Mouse (Mus musculus): Measurements from ENCODE around the gene Fkbp2. TPM values are rescaled to one million over a fixed set of nuclear protein-coding genes. Genes with fewer than 3 reads are reported as not detected.
A peak's percentile ranks its signal among the peaks of the same experiment; 100 is the strongest.

Gene Fkbp2
- 104 and 120 TPM in 2 replicates for polyA plus RNA-seq (2015; fragmentation: Nextera tagmentation; extraction: Ambion mirVana)

DNA sequence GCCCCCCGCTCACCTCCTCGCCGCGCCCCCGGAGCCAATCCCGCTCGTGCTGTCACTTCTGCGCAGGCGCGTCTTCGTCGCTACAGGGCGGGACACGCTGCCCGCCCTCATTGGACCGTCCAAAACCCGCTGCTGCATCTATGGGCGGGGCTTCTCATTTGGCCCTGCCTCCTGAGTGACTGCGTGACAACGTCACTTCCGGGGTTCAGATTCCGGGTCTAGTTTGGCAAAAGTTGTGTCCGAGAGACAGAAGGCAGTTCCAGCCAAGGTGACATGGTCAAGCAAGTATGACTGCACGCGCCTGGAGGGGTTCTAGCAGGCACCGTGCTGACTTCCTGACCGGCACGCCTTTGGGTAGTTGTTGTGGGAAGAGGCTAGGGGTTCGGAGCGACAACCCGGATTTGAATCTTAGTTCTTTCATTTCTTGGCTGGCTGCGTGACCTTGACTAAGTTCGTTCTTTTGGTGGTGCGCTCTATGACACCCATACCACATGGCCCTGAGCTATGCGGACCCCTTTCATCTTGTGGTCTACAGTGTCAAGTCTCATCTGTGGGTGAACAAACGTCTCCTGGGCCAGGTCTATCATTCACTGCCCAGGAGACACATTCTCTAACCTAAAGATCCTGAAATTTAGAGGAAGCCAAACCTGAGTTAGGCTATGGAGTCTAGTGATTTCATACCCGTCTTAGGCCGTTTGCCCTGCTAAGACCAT, at the start of gene Fkbp2:
Gene Fkbp2 (minus strand): TSS at position 121 of the 713 bp plus-strand sequence.
- Histone ChIP-seq H3K4me3 (peak within 1 kb of the TSS; percentile 63), H3K27me3 (no peaks in the 10 kb centered on the region), H3K4me2 (peak within 1 kb of the TSS; percentile 92), H3K27ac (replicated peaks) (peak within 1 kb of the TSS; percentile 94), H3K4me1 (replicated peaks) (peaks cover 49% of the 10 kb centered on the region), H3K9me3 (no peaks in the 10 kb centered on the region), H3K36me3 (peaks cover 49% of the 10 kb centered on the region), H3K9ac (peak within 1 kb of the TSS; percentile 80)
- ATAC-seq (ENCODE audit: low read depth), result peak; percentile 92
- 2% methylated on average over 38 of the region's 38 CpGs for WGBS

- Histone ChIP-seq H3K9me3 (no peaks in the 10 kb centered on the region), H3K4me1 (replicated peaks) (no peaks in the 10 kb centered on the region), H3K27ac (replicated peaks) (no peak overlapping the region), H3K4me2 (no peak overlapping the region), H3K36me3 (peaks cover 97% of the 10 kb centered on the region), H3K27me3 (no peaks in the 10 kb centered on the region), H3K4me3 (no peak overlapping the region), H3K9ac (no peak overlapping the region)
- 97% methylated on average over 5 of the region's 5 CpGs for WGBS
- no peak for ATAC-seq (ENCODE audit: low read depth)
These were observed 49.2 kb upstream of the Fkbp2 start for GRCm38 (mm10) chr19:7029531-7029930.

DNA sequence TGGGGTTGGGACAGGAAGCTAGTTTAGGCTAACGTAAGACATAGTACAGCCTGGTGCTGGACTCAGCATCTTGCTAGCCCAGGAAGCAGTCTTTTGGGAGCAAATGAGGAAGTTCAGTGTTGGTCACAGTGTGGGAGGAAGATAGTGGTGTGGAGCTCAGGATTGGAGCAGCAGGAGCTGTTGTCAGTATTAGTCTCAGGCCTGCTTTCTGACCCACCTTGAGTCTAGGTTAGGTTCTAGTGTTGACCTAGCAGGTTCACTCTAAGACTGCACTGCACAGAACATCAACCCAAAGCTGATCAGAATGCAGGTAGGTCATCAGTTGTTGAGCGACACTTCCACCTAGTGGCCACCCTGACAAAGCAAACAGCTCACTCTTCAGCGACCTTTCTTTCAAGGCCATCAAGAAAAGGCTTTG, 39.9 kb upstream of the Fkbp2 start:
- Histone ChIP-seq H3K4me3 (no peak overlapping the region), H3K4me1 (replicated peaks) (no peaks in the 10 kb centered on the region), H3K27ac (replicated peaks) (no peak overlapping the region), H3K27me3 (no peaks in the 10 kb centered on the region), H3K4me2 (no peak overlapping the region), H3K9ac (no peak overlapping the region), H3K36me3 (peaks cover 86% of the 10 kb centered on the region), H3K9me3 (no peaks in the 10 kb centered on the region)
- 62% methylated on average over 3 of the region's 3 CpGs for WGBS
- ATAC-seq (ENCODE audit: low read depth), result peak; percentile 50

DNA sequence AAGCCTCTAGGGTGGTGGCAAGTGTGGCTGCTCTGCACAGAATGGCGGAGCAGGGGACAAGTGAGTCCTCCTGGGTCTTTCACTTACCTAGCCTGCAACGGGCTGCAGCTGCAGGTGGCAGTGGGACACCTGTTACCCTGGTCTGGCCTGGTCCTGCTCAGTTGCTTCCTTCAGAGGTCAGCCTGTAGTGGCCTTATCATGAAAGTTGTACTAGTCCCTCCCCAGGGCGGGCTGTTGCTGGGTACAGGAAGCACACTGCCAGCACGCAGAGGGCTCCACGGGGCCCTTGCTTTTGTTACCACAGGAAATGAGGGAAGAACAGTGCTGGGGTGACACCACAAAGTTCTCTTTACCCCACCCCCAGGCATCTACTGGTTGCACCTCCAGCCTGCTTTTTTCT, 38.9 kb upstream of the Fkbp2 start, which contains the start of gene Fermt3:
Gene Fermt3 (minus strand): TSS at position 279 of the 400 bp plus-strand sequence.
- Histone ChIP-seq H3K4me3 (no peak within 1 kb of the TSS), H3K9me3 (no peaks in the 10 kb centered on the region), H3K27me3 (no peaks in the 10 kb centered on the region), H3K27ac (replicated peaks) (no peak within 1 kb of the TSS), H3K9ac (no peak within 1 kb of the TSS), H3K36me3 (peaks cover 75% of the 10 kb centered on the region), H3K4me2 (no peak within 1 kb of the TSS), H3K4me1 (replicated peaks) (no peaks in the 10 kb centered on the region)
- ATAC-seq (ENCODE audit: low read depth), result no peak
- WGBS, result 91% methylated on average over 5 of the region's 5 CpGs

GRCm38 (mm10) chr19:7018546-7018945, 38.2 kb upstream of the Fkbp2 start:
- Histone ChIP-seq H3K36me3 (peaks cover 70% of the 10 kb centered on the region), H3K9ac (no peak overlapping the region), H3K27me3 (no peaks in the 10 kb centered on the region), H3K27ac (replicated peaks) (no peak overlapping the region), H3K4me2 (no peak overlapping the region), H3K4me3 (no peak overlapping the region), H3K4me1 (replicated peaks) (no peaks in the 10 kb centered on the region), H3K9me3 (no peaks in the 10 kb centered on the region)
- ATAC-seq (ENCODE audit: low read depth), result no peak
- 92% methylated on average over 11 of the region's 11 CpGs for WGBS

DNA sequence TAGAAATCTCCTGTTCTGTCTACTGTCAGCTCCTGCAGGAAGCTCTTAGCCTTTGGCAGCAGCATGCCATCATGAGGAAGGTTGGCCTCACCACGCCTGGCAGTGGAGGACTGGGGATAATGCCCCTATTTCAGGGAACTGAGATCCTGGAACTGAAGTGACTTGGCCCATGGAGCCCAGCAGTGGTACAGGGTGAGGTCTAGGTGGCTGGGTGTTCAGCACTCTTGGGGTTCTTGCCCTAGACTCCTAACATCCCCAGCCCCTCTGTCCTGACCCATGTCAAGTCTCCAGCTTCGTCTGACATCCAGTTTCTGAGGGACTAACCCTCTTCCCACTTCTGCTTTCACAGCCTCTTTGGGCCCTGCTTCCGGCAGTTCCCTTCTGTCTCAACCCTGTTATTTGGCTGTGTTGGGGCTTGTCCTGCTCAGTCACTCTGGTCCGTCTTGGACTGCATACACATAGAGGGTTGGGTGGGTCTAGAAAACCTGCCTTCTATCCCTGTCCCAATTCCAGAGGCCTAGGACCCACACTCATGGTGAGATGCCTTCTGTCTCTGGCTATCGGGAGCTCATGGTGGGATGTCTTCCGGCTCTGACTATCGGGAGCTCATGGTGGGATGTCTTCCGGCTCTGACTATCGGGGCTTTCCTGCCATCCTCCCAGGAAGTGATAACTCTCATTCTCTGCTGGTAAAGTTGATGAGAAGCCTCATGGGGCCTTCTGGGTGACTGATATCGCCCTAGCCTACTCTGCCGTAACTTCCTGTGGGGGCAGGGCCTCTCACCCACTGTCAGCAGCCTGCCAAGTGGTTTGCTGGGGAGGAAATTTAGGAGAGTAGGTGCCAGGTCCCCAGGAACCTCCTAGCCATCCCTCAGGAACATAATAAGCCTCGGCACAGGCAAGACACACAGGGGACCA, 37.5 kb upstream of the Fkbp2 start:
- ATAC-seq (ENCODE audit: low read depth), result no peak
- no peaks in the 10 kb centered on the region for H3K27me3 ChIP-seq

DNA sequence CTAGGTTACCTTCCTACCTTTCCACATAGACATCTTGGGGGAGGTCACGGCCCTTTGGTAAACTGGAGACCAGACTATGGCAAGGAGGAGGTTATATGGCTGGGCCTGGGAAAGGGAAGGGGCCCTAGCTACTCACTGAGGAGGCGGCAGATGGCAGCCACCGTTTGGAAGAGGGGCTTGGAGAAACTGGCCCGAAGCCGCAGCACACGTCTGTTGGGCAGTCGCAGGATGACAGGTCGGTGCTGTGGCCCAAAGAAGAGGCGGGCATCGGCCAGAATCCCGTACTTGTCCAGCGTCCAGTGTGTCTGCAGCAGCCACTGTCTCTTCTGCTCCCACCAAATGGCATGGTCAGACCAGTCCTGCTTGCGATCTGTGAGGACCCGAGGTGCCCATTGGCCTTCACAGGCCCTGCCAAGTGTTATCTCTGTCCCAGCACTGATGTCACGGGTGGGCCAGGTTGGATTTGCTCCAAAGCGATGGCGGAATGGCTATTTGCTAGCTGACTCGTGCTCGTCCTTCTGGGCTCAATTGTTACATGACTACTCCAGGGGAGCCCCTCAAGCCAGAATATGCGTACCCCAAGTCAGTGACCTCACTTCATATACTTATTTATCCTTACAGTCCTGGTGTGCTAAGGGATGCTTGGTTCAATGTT, 34.3 kb upstream of the Fkbp2 start:
- H3K27me3 ChIP-seq, result no peaks in the 10 kb centered on the region
- no peaks in the 10 kb centered on the region for H3K9me3 ChIP-seq
- H3K36me3 ChIP-seq, result peaks cover 37% of the 10 kb centered on the region
- no peaks in the 10 kb centered on the region for H3K4me1 ChIP-seq (replicated peaks)
- H3K27ac ChIP-seq (replicated peaks), result no peak overlapping the region
- no peak overlapping the region for H3K9ac ChIP-seq
- WGBS, result 92% methylated on average over 20 of the region's 20 CpGs
- no peak overlapping the region for H3K4me2 ChIP-seq
- no peak overlapping the region for H3K4me3 ChIP-seq
- no peak for ATAC-seq (ENCODE audit: low read depth)

More for the DNA sequence above, 37.5 kb upstream of the Fkbp2 start:
- Histone ChIP-seq H3K9me3 (no peaks in the 10 kb centered on the region), H3K4me2 (no peak overlapping the region), H3K36me3 (peaks cover 66% of the 10 kb centered on the region), H3K9ac (no peak overlapping the region), H3K4me3 (no peak overlapping the region), H3K27ac (replicated peaks) (no peak overlapping the region), H3K4me1 (replicated peaks) (no peaks in the 10 kb centered on the region)
- 81% methylated on average over 12 of the region's 12 CpGs for WGBS

DNA sequence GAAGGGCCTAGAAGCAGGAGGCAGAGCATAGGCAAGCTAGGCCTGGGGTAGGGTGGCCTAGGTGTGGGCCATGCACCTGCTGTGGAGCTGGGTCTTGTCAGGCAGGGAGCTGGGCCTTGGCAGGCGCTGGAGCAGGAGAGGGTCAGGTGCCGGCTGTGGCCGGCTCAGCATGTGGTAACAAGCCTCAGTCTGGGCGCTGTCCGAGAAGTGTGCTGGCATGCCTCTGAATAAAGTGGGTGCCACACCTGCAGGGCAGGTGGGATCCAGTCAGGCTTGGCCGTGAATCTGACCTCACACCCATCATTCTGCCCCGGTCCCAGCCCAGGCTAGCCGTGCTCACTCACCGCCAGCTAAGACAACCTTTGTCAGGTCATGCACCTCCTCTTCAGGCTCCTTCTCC, 33.7 kb upstream of the Fkbp2 start:
- Histone ChIP-seq H3K27ac (replicated peaks) (no peak overlapping the region), H3K4me3 (no peak overlapping the region), H3K9ac (no peak overlapping the region), H3K4me1 (replicated peaks) (no peaks in the 10 kb centered on the region), H3K4me2 (no peak overlapping the region), H3K36me3 (peaks cover 31% of the 10 kb centered on the region), H3K27me3 (no peaks in the 10 kb centered on the region), H3K9me3 (no peaks in the 10 kb centered on the region)
- ATAC-seq (ENCODE audit: low read depth), result no peak
- 93% methylated on average over 9 of the region's 9 CpGs for WGBS

DNA sequence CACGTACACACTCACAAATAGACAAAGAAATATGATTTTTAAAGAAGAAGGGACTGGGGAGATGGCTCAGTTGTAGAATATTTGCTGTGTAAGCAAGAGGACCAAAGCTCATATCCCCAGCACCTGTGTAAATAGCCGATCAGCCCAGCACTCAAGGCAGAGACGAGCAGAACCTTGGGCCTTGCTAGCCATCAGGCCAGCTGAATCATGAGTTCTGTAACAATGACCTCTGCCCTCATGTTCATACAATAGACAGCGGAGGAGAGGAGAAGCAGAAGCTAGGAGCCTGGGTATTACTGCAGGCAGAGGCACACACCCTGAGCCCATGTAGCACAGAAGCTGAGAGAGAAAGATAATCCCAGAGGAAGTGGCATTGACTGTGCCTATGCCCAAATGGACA, 32.1 kb upstream of the Fkbp2 start:
- Histone ChIP-seq H3K9ac (no peak overlapping the region), H3K9me3 (no peaks in the 10 kb centered on the region), H3K27me3 (no peaks in the 10 kb centered on the region), H3K36me3 (peaks cover 17% of the 10 kb centered on the region), H3K4me1 (replicated peaks) (no peaks in the 10 kb centered on the region), H3K4me2 (no peak overlapping the region), H3K4me3 (no peak overlapping the region), H3K27ac (replicated peaks) (no peak overlapping the region)
- WGBS, result 77% methylated on average over 4 of the region's 4 CpGs
- ATAC-seq (ENCODE audit: low read depth), result no peak

DNA sequence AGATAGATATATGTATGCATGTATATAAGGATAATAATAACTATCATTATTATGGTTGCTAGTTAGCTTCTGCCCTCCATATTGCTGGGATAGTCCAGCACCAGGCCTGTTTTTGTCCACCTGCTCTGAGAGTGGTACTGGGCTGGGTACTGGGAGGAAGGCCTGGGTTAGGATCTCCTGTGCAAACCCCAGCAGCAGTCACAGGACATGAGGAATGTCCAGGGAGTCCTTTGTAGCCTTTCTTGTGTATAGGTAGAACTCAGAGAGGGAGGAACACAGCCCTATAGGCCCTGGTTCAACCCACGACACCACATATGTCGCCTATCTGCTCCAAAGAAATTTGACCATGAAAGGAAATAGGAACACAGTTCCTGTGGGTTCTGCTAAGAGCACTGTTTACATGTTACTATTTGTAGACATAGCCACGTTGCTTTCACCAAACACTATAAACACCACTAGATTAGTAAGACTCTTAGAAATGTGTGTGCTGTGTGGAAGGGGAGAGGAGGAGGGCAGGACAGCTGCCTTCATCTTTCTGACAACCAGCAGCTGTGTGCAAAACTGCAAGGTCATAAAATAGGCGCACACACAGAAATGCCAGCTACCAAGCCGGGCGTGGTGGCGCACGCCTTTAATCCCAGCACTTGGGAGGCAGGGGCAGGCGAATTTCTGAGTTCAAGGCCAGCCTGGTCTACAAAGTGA, 26.7 kb upstream of the Fkbp2 start:
- 82% methylated on average over 9 of the region's 9 CpGs for WGBS

GRCm38 (mm10) chr19:6999360-7000063, 19.2 kb upstream of the Fkbp2 start:
- no peaks in the 10 kb centered on the region for H3K9me3 ChIP-seq
- no peak overlapping the region for H3K4me3 ChIP-seq
- peaks cover 28% of the 10 kb centered on the region for H3K4me1 ChIP-seq (replicated peaks)
- ATAC-seq (ENCODE audit: low read depth), result no peak
- 92% methylated on average over 19 of the region's 19 CpGs for WGBS
- H3K4me2 ChIP-seq, result no peak overlapping the region
- no peak overlapping the region for H3K9ac ChIP-seq
- H3K36me3 ChIP-seq, result peaks cover 25% of the 10 kb centered on the region
- H3K27me3 ChIP-seq, result no peaks in the 10 kb centered on the region
- H3K27ac ChIP-seq (replicated peaks), result no peak overlapping the region

More for the DNA sequence above, 26.7 kb upstream of the Fkbp2 start:
- no peaks in the 10 kb centered on the region for H3K36me3 ChIP-seq
- no peaks in the 10 kb centered on the region for H3K27me3 ChIP-seq
- H3K4me1 ChIP-seq (replicated peaks), result no peaks in the 10 kb centered on the region
- H3K27ac ChIP-seq (replicated peaks), result no peak overlapping the region
- ATAC-seq (ENCODE audit: low read depth), result no peak
- H3K4me3 ChIP-seq, result no peak overlapping the region
- H3K9me3 ChIP-seq, result no peaks in the 10 kb centered on the region
- H3K4me2 ChIP-seq, result no peak overlapping the region
- no peak overlapping the region for H3K9ac ChIP-seq
